Mouse (Mus musculus) MEL-GATA-1-ER (cell line): ENCODE results near the gene Rho.

Experiments
- DNase-seq: peaks from one replicate; pipeline ENCODE4 v3.0.0-alpha.2; 2012; ENCODE audit warnings: low read depth; ENCODE audit errors: extremely low read depth

The Rho gene

DNA sequence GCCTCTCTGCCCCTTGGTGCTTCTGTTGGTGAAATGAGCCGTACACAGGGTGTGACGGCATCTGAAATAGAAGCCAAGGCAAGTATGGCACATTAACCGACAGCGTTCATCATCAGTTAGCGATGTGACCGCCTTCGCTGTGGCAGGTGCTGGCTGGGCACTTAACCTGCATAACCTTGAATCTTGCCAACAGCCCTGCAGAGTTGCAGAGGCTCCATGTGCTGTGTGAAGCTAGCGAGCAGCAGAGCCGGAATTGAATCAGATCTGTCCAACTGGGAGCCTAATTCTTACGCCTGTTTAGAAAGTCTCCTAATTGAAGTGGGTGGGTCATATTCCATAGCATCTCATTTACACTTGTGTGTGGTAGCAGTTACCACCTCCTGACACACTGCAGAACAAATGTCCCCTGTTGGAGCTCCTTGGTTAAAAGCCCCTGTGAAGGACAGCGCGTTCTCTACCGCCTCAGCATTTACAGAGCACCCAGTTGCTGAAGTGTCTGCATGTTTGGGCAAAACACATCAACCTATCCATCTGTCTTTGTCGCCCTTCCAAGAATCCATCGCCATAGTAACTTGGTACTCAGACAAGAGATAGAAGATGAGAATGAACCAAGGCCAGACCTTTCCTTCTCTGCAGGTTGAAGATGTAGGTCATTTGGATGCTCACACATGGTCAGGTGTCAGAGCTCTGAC, 16.9 kb upstream of the Rho start:
- no peak for DNase-seq

GRCm38 (mm10) chr6:115915601-115916445, 15.7 kb upstream of the Rho start:
- DNase-seq, result no peak

DNA sequence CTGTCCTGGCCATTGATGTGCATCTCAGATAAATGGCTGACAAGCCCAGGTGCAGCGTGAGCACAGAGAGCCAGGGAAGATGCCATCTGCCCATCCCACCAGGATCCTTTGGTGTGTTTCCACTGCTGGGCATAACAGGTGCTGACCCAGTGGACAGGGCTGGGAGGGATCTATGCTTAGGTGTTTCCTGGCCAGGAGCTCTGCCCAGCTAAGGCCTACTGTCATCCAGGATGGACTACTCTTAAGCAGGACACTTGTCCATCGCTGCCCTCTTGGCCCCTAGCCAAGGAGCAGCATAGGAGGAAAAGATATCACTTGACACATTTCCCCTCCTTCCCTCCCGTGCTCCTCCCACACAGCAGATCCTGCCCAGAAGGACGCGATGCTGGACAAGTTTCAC, 14.9 kb upstream of the Rho start:
- no peak for DNase-seq

DNA sequence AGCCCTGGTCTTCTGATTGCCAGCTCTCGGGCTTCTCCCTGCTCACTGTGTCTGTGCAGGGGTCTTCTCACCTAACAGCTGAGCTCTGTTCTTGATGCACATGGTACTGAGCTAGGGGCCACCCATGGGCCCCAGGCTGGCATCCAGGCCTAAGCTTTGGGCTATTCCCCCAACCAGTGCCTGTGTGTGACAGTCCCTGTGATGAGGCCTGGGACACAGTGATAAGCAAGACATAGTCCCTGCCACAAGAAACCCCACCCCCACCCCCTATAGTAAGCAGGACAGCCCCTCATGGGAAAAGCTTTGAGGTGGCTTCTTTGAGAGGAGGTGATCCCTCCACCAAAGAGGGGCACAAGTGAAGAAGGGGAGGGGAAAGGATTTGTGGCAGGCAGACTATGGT, 12.9 kb upstream of the Rho start:
- DNase-seq, result no peak

GRCm38 (mm10) chr6:115919876-115920275, 11.7 kb upstream of the Rho start:
- no peak for DNase-seq

DNA sequence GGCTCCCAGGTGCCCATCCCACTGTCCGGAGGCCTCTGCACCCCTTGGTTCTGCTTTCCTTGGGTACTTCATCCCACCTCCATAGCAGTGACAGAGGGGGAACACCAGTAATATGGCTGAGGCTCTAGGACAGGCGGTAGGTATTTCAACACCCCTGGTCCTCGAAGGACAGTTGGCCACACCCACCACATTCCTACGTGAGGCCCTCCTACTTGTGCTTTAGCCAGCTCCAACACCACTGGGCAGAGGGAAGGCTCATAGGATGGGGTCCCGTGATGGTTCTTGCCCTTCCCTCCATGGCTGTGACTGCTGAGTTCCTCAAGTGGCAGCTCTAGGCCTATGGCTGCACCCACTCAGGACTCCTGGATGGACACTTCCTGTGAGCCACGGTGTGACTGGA, 6.7 kb upstream of the Rho start:
- no peak for DNase-seq

- DNase-seq, result no peak
Measured at GRCm38 (mm10) chr6:115926416-115926815, 5.1 kb upstream of the Rho start.

- no peak for DNase-seq
Measured at GRCm38 (mm10) chr6:115927292-115928242, 4.0 kb upstream of the Rho start.

DNA sequence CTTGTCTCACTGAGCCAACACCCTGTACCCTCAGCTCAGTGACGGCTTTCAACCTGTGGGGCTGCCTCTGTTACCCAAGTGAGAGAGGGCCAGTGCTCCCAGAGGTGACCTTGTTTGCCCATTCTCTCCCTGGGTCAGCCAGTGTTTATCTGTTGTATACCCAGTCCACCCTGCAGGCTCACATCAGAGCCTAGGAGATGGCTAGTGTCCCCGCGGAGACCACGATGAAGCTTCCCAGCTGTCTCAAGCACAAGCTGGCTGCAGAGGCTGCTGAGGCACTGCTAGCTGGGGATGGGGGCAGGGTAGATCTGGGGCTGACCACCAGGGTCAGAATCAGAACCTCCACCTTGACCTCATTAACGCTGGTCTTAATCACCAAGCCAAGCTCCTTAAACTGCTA, 1.5 kb upstream of the Rho start:
- DNase-seq, result no peak

DNA sequence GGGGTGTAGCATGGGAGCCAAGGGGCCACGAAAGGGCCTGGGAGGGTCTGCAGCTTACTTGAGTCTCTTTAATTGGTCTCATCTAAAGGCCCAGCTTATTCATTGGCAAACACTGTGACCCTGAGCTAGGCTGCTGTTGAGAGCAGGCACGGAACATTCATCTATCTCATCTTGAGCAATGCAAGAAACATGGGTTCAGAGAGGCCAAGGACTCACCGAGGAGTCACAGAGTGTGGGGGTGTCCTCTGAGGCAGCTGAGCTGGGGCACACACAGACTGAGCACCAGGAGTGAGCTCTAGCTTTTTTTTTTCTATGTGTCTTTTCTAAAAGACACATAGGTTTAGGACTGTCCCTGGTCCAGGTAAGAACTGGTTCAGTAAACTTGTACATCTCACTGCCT, 843 bp downstream of the Rho start:
- DNase-seq, result no peak

DNA sequence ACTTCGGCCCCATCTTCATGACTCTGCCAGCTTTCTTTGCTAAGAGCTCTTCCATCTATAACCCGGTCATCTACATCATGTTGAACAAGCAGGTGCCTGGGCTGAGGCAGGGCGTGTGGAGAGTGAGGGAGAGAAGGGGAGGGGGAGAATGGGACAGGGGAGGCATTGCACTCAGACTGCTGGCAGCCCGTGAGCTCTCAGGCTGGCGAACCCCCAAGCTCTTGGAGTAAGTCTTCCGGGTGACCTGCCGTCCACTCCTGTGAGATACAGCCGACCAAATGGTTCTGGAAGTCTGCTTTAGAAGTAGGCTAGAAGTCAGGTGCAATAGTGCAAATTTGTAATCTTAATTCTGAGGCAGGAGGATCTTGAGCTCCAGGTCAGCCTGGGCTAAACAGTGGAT, 4.0 kb downstream of the Rho start:
- DNase-seq, result no peak

- no peak for DNase-seq
Measured at GRCm38 (mm10) chr6:115938011-115938410, 6.5 kb downstream of the Rho start.

- DNase-seq, result no peak
Measured at GRCm38 (mm10) chr6:115938798-115939197, 7.2 kb downstream of the Rho start.

DNA sequence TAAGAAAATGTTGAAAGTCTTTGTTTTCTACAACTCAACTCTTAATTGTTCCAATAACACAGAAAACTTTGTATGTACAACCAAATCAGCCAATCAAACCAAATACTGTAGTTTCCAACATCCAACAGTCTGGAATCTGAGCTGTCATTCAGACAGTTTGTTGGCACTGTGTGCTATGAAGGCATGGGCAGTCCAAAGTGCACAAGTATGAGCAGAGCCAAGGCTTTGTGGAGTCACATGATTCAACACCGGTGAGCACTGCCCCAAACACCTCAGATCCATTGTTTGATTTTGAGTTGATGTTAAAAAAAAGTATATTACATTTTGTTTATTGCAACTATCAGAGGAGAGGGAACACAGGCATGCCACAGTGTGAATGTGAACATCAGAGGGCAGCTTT, 9.1 kb downstream of the Rho start:
- DNase-seq, result no peak

GRCm38 (mm10) chr6:115941128-115941527, 9.6 kb downstream of the Rho start:
- peak; percentile 11 for DNase-seq

- DNase-seq, result no peak
Measured at GRCm38 (mm10) chr6:115943498-115944427, 12.2 kb downstream of the Rho start.

DNA sequence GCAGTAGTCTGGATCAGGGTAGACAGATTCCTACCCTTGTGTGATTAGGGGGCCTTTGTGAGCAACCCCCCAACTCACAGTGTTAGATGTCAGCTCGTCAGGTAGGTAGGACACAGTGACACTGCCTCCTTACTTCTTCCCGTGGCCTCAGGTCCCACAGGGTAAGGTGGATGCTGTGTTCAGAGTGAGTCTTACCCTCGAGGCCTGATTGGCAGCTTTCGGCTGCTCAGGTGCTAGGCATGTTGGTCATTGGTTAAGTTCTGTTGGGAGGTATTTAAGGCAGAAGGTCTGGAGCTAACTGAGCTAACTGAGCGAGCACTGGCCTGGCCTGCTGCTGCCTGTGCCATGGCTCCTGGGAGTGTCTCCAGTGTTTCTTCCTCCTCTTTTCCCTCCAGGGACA, 13.1 kb downstream of the Rho start, which contains the start of gene H1foo:
Gene H1foo (plus strand): TSS at position 301 of the 400 bp plus-strand sequence.
- DNase-seq, result no peak

GRCm38 (mm10) chr6:115945633-115946032, 14.1 kb downstream of the Rho start:
- no peak for DNase-seq

- peak; percentile 58 for DNase-seq
Measured at GRCm38 (mm10) chr6:115946389-115946788, 14.8 kb downstream of the Rho start.

- no peak for DNase-seq
Measured at GRCm38 (mm10) chr6:115954506-115955074, 23.0 kb downstream of the Rho start.
